Mouse (Mus musculus): ENCODE measurements at regions not wholly inside any gene's neighbourhood (a gene's known extent, or its start where the extent isn't known, plus 50 kb on each side); places are given as distances from the start of the nearest gene placed in this dataset.

GRCm38 (mm10) chr19:15095054-15095453, 497.2 kb upstream of the Tle4 start:
- no peak for DNase-seq (ENCODE audit: extremely low spot score in 1 of 2, low spot score in 1 of 2)

GRCm38 (mm10) chr19:15093534-15093933, 495.7 kb upstream of the Tle4 start:
- no peak for DNase-seq (ENCODE audit: extremely low spot score in 1 of 2, low spot score in 1 of 2)

- DNase-seq (ENCODE audit: extremely low spot score in 1 of 2, low spot score in 1 of 2), result no peak
These were observed 482.8 kb upstream of the Tle4 start for GRCm38 (mm10) chr19:15080638-15081037.

GRCm38 (mm10) chr19:15057801-15058200, 459.9 kb upstream of the Tle4 start:
- DNase-seq (ENCODE audit: extremely low spot score in 1 of 2, low spot score in 1 of 2), result no peak

- DNase-seq (ENCODE audit: extremely low spot score in 1 of 2, low spot score in 1 of 2), result no peak
These were observed 455.8 kb upstream of the Tle4 start for GRCm38 (mm10) chr19:15053582-15054141.

DNA sequence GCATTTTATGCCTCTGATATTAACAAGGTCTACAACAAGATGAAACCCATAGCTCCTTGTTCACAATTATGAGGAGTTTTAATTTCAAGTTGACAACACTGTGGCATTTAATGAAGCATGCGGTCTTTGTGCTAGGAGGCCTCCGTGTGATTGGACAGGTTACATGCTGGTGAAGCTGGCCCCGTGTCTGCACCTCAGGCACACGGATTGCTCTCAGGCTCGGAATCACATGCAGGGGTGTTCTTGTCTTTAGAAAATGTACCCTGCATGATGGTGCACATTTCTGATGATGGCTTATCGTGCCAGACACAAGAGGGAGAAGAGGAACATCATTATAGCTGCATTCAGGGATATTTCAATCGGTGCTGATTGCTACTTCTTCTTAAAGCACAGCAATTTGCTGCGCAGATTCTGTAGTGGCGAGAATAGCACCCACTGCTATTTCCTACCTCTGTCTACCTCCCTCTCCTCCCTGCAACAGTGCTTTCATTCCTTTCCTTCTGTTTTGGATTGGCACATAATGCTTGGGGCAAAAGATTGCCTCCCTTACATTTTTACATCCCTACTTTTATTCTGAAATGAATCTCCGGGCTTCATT, 454.9 kb upstream of the Tle4 start:
- DNase-seq (ENCODE audit: extremely low spot score in 1 of 2, low spot score in 1 of 2), result no peak

DNA sequence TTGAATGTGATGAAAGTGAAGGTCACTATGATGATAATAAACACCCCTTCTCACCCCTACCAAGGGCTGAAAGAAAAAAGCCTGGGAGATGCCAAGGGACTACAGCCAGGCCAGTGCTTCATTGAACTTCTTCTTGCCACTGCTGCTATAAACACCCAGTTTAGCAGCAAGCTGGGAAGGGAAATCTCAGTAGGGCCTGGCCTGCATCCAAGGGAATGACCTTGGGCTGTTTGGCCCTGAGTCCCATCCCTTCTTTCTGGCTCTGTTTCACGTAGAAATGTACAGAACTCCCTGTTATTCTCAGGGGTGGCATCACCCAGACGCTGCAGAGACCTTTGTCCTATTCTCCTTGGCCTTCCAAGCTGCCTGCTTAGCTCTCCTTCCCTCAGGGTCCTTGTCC, 450.0 kb upstream of the Tle4 start:
- no peak for DNase-seq (ENCODE audit: extremely low spot score in 1 of 2, low spot score in 1 of 2)

DNA sequence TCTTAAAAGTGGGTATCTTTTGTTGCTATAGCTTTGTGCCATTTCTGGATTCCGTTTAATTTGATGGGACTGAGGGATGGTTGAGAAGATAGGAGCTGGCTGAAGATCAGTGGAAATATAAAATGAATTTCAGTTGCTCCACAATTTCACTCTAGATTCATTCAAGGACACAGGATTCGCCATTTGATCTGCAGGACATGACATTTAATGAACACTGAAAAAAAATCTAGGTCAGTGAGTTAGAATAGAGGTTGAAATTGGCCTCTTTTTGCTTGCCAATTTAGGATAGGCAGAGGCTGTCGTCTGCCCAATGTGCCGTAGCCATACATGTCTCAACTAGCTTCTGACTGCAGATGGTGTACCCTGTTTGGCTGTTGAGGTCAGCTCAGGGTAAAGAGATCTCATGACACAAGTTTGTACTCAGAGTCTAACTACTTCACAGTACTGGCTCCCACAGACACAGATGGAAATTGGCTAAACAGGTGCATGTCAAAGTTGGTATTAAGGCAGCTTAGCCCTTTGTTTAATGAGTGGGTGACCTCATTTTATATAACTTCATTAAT, 449.5 kb upstream of the Tle4 start:
- DNase-seq (ENCODE audit: extremely low spot score in 1 of 2, low spot score in 1 of 2), result no peak

DNA sequence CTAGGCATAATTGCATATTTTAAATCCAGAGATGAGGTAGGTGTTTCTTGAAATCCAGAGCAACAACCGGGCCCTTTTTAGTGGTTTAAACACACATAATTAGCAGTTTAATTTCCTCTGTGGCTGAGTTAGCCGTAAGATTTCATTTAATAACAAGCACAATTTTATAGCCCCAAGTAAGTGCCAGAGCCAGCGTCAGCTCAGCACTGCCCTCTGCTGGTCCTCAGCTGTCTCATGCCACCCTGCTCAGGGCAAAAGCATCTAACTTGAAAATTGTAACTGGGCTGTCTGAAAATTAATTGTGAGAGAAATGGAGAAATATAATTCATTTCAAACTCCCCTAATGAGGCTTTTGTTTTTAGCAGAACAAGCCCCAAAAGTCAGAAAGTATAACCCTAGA, 437.7 kb upstream of the Tle4 start:
- DNase-seq (ENCODE audit: extremely low spot score in 1 of 2, low spot score in 1 of 2), result peak in 1 of 2 experiments; percentile 85

GRCm38 (mm10) chr19:15033921-15034320, 436.1 kb upstream of the Tle4 start:
- no peak for DNase-seq (ENCODE audit: extremely low spot score in 1 of 2, low spot score in 1 of 2)

DNA sequence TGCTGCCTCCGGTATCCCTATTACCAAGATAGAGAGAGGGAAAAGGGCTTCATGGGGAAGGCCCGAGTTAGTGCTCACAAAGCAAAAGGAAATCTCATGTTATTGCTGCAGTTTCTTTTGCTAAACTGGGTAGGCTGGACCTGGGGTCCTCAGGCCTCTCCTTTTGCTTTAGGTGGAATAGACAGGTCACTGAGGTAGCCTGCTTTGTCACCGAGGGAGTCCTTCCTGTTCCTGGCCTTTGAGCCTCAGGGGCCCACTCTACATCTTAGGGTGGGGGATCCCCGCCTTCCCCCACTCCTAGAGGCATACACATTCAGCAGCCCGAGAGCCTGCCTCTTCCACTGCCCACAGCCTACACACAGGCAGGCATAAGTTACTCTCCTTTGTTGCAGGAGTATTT, 435.5 kb upstream of the Tle4 start:
- no peak for DNase-seq (ENCODE audit: extremely low spot score in 1 of 2, low spot score in 1 of 2)

GRCm38 (mm10) chr19:15032297-15032947, 434.6 kb upstream of the Tle4 start:
- DNase-seq (ENCODE audit: extremely low spot score in 1 of 2, low spot score in 1 of 2), result no peak

DNA sequence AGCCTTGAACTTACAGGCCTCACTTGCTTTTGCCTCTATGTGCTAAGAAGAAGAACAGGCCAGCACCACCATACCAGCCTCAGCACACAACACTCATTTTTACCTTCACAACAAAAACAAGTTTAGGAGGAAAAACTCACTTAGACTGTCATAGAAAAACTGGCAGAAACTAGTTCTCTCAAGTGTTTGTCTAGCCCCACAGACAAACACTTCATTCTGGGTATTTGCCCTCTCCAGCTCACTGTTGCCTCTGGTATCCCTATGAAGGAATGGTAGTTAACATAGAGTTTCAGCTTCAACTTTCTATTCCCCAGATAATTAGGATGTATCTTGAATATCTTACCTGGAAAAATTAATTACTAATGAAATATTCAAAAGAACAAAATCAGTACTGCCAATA, 433.6 kb upstream of the Tle4 start:
- no peak for DNase-seq (ENCODE audit: extremely low spot score in 1 of 2, low spot score in 1 of 2)

- no peak for DNase-seq (ENCODE audit: extremely low spot score in 1 of 2, low spot score in 1 of 2)
These were observed 405.7 kb upstream of the Tle4 start for GRCm38 (mm10) chr19:15003596-15003995.

DNA sequence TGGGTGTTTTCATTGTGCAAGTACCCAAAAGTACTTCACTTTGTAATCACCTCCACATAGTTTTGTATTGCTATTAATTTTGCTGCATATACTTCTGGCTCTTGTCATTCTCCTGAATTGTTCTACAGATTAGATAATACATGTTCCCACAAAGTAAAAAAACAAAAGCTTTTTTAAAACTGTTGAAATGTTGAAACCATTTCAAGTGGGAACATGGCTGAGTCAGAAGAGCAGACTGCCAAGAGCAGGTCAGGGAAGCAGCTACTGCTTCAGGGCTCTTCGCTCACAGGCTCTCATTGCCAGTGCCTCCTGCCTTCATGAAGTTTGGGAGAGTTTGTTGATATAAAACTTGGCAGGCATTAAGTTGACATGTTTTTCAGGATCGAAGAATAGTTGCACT, 395.5 kb upstream of the Tle4 start:
- no peak for DNase-seq (ENCODE audit: extremely low spot score in 1 of 2, low spot score in 1 of 2)

DNA sequence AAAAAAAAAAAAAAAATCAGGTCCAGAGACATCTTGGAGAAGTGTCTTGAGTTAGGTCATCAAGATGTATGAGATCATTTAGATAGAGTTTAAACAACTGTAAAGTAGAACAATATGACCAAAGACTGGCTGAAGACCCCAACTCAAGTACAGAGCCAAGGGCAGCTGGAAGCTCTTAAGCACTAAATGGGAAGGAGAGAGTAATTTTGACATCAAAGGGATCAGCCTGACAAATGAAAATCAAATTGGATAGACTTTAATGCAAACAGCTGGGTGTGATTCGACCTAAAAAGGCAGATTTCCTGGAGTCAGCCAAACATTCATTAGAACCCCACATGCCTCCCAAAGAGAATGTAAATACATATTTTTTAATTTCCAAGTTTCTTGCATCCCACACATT, 372.3 kb upstream of the Tle4 start:
- no peak for DNase-seq (ENCODE audit: extremely low spot score in 1 of 2, low spot score in 1 of 2)

DNA sequence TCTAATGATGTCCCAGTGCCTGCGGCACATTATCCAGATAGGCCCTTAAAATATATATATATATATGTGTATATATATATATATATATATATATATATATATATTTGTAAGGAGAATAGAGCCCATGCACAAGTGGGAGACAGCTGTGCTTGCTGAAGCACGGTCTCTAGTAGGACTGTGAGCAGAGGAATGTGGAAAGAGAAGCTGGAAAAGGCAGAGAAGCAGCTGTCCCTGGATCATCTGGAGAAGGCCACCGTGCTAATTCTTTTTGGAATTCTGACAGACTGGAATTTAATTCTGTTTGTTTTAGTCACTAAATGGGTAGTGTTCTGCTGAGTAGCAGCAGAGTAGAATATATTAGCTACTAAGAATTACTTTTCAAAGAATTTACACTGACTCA, 370.4 kb upstream of the Tle4 start:
- no peak for DNase-seq (ENCODE audit: extremely low spot score in 1 of 2, low spot score in 1 of 2)

DNA sequence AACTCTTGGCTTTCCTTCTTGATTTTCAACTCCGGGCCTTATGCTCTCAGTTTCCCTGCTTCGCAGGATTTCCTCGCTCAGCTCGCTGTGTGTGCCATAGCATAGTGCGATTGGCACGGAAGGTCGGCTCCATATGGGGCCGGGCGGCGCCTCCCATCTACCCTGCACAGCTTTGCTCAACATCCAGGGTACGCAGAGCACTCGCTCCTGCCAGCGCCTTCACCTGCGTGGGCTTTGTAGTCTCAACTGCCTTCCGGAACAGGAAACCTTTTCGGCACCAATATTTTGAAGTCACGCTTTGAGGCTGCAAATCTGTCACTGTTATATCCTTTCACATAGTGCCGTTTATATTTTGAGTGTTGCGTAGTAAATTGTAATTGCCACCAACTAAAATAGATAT, 359.9 kb upstream of the Tle4 start:
- peak; percentile 11 to 56 for DNase-seq (ENCODE audit: extremely low spot score in 1 of 2, low spot score in 1 of 2)

DNA sequence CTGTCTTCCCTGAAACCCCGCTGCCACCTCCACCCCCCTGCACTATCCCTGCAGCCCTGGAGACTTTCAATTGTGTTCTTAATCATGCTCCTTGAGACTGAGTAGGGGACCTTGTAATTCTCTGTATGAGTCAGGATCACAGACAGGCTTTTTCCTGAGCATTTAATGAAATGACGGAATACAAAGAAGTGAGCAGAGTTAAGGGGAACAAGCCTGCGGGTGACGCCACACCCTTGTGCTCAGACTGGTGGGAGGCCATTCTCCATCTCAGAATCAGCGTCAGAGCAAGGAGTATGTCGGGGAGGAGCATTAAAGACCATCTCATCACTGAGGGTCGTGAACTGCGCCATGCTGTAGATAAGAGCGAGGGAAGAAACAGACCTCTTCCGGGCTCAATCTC, 359.3 kb upstream of the Tle4 start:
- peak in 1 of 2 experiments; percentile 3 for DNase-seq (ENCODE audit: extremely low spot score in 1 of 2, low spot score in 1 of 2)

DNA sequence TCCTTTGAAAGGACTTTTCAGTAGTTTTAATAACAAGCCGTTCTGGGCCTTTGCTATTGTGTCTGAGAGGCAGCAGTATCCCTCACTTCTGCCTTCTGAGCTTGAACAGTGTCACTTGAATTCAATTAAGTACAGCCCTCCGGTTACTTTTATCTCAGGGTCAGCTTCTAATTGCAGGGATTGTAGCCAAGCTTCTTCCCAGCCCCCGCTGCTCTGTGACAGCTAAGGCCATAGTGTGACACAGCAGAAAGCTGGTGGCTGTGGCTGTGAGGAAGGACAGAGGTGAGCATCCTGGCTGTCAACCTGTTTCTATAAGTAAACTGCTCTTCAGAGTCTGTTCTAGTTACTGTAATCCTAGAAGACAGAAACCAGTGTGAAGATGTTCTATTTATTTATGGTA, 358.5 kb upstream of the Tle4 start:
- no peak for DNase-seq (ENCODE audit: extremely low spot score in 1 of 2, low spot score in 1 of 2)

DNA sequence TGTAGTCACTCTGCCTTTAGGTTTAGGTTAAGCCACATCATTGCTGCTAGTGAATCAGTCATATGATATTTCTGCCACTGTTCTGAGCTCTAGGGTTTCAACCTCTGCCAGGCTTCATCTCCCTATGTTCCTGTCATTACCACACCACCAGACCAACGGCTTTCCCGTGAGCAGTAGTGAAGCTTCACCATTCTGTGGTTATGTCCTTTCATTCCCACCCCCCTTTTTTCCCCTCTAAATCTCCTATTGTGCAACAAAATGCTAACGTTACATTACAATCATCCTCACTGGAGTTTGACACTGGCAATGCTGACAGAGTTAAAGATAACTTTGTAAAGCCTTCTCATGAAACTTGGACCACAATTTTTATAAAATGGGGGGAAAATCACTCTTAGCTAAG, 358.1 kb upstream of the Tle4 start:
- DNase-seq (ENCODE audit: extremely low spot score in 1 of 2, low spot score in 1 of 2), result no peak

Data from frontal cortex, adult 2 months (tissue).